Mouse (Mus musculus) E14TG2a.4 (cell line): ENCODE measurements around the gene Nucb1.

Experiments
- CTCF ChIP-seq: conservative IDR thresholded peaks from 2 replicates; pipeline ENCODE4 v1.5.1; 2014; ENCODE audit warnings: low read length
- NANOG ChIP-seq: IDR thresholded peaks from 2 replicates; pipeline ENCODE4 v1.6.1; 2014; ENCODE audit warnings: borderline replicate concordance, low read length, mixed read lengths
- POU5F1 ChIP-seq: IDR thresholded peaks from 2 replicates; pipeline ENCODE4 v1.6.1; 2014; ENCODE audit warnings: low read length, borderline replicate concordance

- no peak for TF ChIP-seq CTCF
- TF ChIP-seq POU5F1, result no peak
- TF ChIP-seq NANOG, result no peak
Measured at GRCm38 (mm10) chr7:45492951-45493350, 17.3 kb downstream of the Nucb1 start.
